Mouse (Mus musculus) bone marrow macrophage, adult 2 months (primary cell): ENCODE data around the gene Prr23a1.

Experiments
- CTCF ChIP-seq: IDR thresholded peaks from 2 replicates; pipeline ENCODE4 v1.5.1; 2012; ENCODE audit warnings: low read depth, mild to moderate bottlenecking, low read length, moderate library complexity
- POLR2A ChIP-seq: IDR thresholded peaks from 2 replicates; pipeline ENCODE4 v1.6.1; 2012; ENCODE audit warnings: mild to moderate bottlenecking, low read depth, low read length, borderline replicate concordance

DNA sequence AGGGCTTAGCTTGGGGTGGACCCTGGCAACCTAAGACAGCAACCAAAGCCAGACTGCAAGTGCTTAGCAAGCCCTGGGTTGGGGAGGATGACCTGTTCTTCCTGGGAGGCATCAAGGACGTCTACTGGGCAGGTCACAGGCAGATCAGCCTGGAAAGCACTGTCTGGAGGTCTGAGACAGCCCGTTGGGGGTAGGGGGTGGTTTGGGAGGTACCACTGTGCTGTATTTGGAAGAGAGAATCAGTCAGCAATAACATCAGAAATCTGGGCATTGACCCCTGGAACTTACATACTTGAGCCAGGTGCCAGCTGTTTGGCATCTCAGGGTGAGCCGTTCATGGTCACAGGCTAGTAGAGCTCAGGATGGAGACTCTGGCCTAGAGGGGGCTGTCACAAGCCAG, 26.2 kb upstream of the Prr23a1 start:
- TF ChIP-seq POLR2A (no peak), CTCF (no peak)
